Mouse (Mus musculus) neural tube, embryonic 15.5 days (tissue): Measurements from ENCODE around the gene Ikzf4. TPM values are rescaled to one million over a fixed set of nuclear protein-coding genes. Genes with fewer than 3 reads are reported as not detected.
"Not testable (repeated sequence)": the region's sequence is repeated elsewhere in the genome, so short reads cannot be mapped to it uniquely, and the experiment has no call there.

Source experiments
- ATAC-seq: fragments of 200-750 bp; cut with Nextera tagmentation; 2 replicates; pipeline ENCODE4 v1.8.0; 2017; ENCODE audit warnings: mild to moderate bottlenecking, moderate TSS enrichment, moderate library complexity; ENCODE audit not compliant: low FRiP score
- H3K27ac ChIP-seq: fragments of 300-500 bp; sonication (generic); replicated peaks from 2 replicates; pipeline ENCODE4 v1.5.1; 2015; ENCODE audit warnings: mild to moderate bottlenecking, inconsistent platforms
- H3K27me3 ChIP-seq: fragments of 300-500 bp; sonication (generic); replicated peaks from 2 replicates; pipeline ENCODE4 v1.6.1; 2015; ENCODE audit warnings: inconsistent platforms
- H3K36me3 ChIP-seq: fragments of 300-500 bp; sonication (generic); 2 replicates; pipeline ENCODE4 v1.6.1; 2015; ENCODE audit warnings: inconsistent platforms
- H3K4me1 ChIP-seq: fragments of 300-500 bp; sonication (generic); 2 replicates; pipeline ENCODE4 v1.6.1; 2015; ENCODE audit warnings: inconsistent platforms
- H3K4me2 ChIP-seq: fragments of 300-500 bp; sonication (generic); 2 replicates; pipeline ENCODE4 v1.6.1; 2015; ENCODE audit warnings: inconsistent platforms, mild to moderate bottlenecking, moderate library complexity
- H3K4me3 ChIP-seq: fragments of 300-500 bp; sonication (generic); replicated peaks from 2 replicates; pipeline ENCODE4 v1.5.1; 2015; ENCODE audit warnings: mild to moderate bottlenecking, inconsistent platforms
- H3K9ac ChIP-seq: fragments of 300-500 bp; sonication (generic); replicated peaks from 2 replicates; pipeline ENCODE4 v1.6.1; 2015; ENCODE audit warnings: mild to moderate bottlenecking, inconsistent platforms
- H3K9me3 ChIP-seq: fragments of 300-500 bp; sonication (generic); replicated peaks from 2 replicates; pipeline ENCODE4 v1.6.1; 2016; ENCODE audit warnings: inconsistent platforms
- WGBS: fragments of 180-500 bp; shearing (Covaris S2); methylation state at CpG from one replicate; pipeline ENCODE4 v1.1.7; 2015; ENCODE audit warnings: mixed read lengths; 5-methylcytosine and 5-hydroxymethylcytosine counted together
- polyA plus RNA-seq: library from polyadenylated mRNA; unstranded; fragments of >200 nt; fragmentation: Nextera tagmentation; extraction: Ambion mirVana; gene quantifications from 2 replicates; pipeline ENCODE4 v1.2.1, GENCODE M21; 2015

Gene Ikzf4
- polyA plus RNA-seq, 1 experiment from 2014 or later: 17.0 TPM

DNA sequence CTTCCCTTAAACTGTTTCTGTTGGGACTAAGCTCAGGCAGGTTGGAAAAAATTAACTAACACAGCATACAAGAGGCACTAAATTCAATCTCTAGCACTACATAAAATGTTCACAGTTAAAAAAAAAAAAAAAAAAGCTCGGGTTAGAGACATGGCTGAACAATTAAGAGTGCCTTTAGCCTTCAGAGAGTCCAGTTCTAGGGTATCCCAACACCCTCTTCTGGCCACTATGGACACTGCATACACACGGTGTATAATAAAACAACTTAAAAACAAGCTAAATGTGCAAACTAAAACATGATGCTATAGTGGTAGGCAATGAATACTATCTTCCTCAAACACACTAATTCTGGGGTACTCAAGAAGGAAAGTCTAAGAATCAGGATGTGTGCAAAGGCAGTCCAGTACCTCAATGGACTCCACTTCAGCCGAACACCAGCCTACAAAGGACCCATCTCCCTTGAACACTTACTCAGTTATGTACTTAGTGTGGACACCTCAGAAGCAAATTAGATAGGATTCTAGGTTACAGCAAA lies 23.7 kb downstream of the Ikzf4 start:
- Histone ChIP-seq H3K4me2 (no peak overlapping the region), H3K27me3 (no peaks in the 10 kb centered on the region), H3K27ac (no peak overlapping the region), H3K9me3 (no peaks in the 10 kb centered on the region), H3K9ac (no peak overlapping the region), H3K4me1 (peaks cover 11% of the 10 kb centered on the region), H3K36me3 (peaks cover 26% of the 10 kb centered on the region), H3K4me3 (no peak overlapping the region)
- WGBS: 78% methylated on average over 3 of the region's 3 CpGs
- ATAC-seq: no peak

DNA sequence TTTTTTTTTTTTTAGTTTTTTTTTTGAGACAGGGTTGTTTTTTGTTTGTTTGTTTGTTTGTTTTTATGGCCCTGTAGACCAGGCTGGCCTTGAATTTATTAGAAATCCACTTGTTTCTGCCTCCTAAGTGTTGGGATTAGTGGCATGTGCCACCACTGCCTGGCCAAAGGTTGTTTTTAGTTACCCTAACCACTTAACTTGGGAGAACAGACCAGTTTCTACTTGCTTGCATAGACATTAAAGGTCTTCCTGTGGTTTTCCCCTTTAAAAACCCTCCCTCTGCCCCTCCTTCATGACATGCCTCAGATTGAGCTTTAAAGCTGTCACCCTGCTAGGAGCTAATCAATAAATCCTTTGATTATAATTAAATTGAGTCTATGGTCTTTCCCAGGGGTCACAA lies 25.6 kb downstream of the Ikzf4 start:
- peaks cover 7% of the 10 kb centered on the region for H3K4me1 ChIP-seq
- H3K9ac ChIP-seq: no peak overlapping the region
- no peaks in the 10 kb centered on the region for H3K27me3 ChIP-seq
- no peaks in the 10 kb centered on the region for H3K9me3 ChIP-seq
- H3K4me2 ChIP-seq: no peak overlapping the region
- H3K27ac ChIP-seq: no peak overlapping the region
- no peak overlapping the region for H3K4me3 ChIP-seq
- peaks cover 26% of the 10 kb centered on the region for H3K36me3 ChIP-seq
- no peak for ATAC-seq

DNA sequence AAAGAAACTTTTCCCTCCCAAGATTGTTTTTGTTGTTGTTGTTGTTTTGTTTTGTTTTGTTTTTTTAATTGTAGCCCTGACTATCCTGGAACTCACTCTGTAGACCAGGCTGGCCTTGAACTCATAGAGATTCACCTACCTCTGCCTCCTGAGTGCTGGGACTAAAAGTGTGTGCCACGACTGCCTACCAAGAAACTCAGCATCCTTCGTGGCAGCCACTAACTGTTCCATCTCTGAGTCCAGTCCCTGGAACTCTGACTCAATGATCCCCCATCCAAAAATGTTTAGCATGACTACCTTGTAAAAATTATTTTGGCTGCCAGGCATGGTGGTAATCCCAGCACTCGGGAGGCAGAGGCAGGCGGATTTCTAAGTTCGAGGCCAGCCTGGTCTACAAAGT lies 26.6 kb downstream of the Ikzf4 start:
- not testable (repeated sequence) for H3K4me1 ChIP-seq, H3K4me3 ChIP-seq, H3K27me3 ChIP-seq, ATAC-seq, H3K4me2 ChIP-seq, H3K9me3 ChIP-seq, H3K27ac ChIP-seq, H3K9ac ChIP-seq
- H3K36me3 ChIP-seq: peaks cover 16% of the 10 kb centered on the region
- WGBS: 93% methylated on average over 5 of the region's 5 CpGs

GRCm38 (mm10) chr10:128618570-128618969 lies 27.2 kb downstream of the Ikzf4 start:
- H3K9me3 ChIP-seq: no peaks in the 10 kb centered on the region
- H3K27me3 ChIP-seq: no peaks in the 10 kb centered on the region
- no peak overlapping the region for H3K4me3 ChIP-seq
- no peak overlapping the region for H3K4me2 ChIP-seq
- H3K27ac ChIP-seq: no peak overlapping the region
- no peaks in the 10 kb centered on the region for H3K4me1 ChIP-seq
- ATAC-seq: no peak
- WGBS: 88% methylated on average over 1 of the region's 1 CpGs
- no peak overlapping the region for H3K9ac ChIP-seq
- H3K36me3 ChIP-seq: peaks cover 10% of the 10 kb centered on the region; the same call in 1 of the 2 replicates

GRCm38 (mm10) chr10:128615798-128616448 lies 29.9 kb downstream of the Ikzf4 start:
- H3K4me1 ChIP-seq, H3K27ac ChIP-seq, H3K9ac ChIP-seq, ATAC-seq, H3K36me3 ChIP-seq, H3K9me3 ChIP-seq, H3K4me2 ChIP-seq, H3K27me3 ChIP-seq, H3K4me3 ChIP-seq: not testable (repeated sequence)
- 88% methylated on average over 6 of the region's 7 CpGs for WGBS

GRCm38 (mm10) chr10:128614934-128615333 lies 30.9 kb downstream of the Ikzf4 start:
- H3K36me3 ChIP-seq: no peaks in the 10 kb centered on the region
- H3K4me1 ChIP-seq: peaks cover 3% of the 10 kb centered on the region; the same call in 1 of the 2 replicates
- H3K9me3 ChIP-seq: no peaks in the 10 kb centered on the region
- 62% methylated on average over 3 of the region's 3 CpGs for WGBS
- no peak for ATAC-seq
- no peak overlapping the region for H3K4me2 ChIP-seq
- no peaks in the 10 kb centered on the region for H3K27me3 ChIP-seq
- H3K27ac ChIP-seq: no peak overlapping the region
- no peak overlapping the region for H3K9ac ChIP-seq
- no peak overlapping the region for H3K4me3 ChIP-seq

- H3K9me3 ChIP-seq, H3K36me3 ChIP-seq, H3K4me1 ChIP-seq, ATAC-seq, H3K27me3 ChIP-seq, H3K9ac ChIP-seq, H3K4me3 ChIP-seq, H3K4me2 ChIP-seq, H3K27ac ChIP-seq: not testable (repeated sequence)
- WGBS: 75% methylated on average over 4 of the region's 4 CpGs
These were observed 32.0 kb downstream of the Ikzf4 start for GRCm38 (mm10) chr10:128613820-128614219.

- peak; percentile 31; the same call in 1 of the 2 replicates for ATAC-seq
- Histone ChIP-seq H3K4me2 (peak overlapping the region; percentile 42), H3K27me3 (no peaks in the 10 kb centered on the region), H3K9me3 (no peaks in the 10 kb centered on the region), H3K4me3 (no peak overlapping the region), H3K4me1 (peaks cover 3% of the 10 kb centered on the region; the same call in 1 of the 2 replicates), H3K27ac (no peak overlapping the region), H3K9ac (no peak overlapping the region), H3K36me3 (no peaks in the 10 kb centered on the region)
- 49% methylated on average over 6 of the region's 6 CpGs for WGBS
These were observed 32.7 kb downstream of the Ikzf4 start for GRCm38 (mm10) chr10:128613154-128613440.

DNA sequence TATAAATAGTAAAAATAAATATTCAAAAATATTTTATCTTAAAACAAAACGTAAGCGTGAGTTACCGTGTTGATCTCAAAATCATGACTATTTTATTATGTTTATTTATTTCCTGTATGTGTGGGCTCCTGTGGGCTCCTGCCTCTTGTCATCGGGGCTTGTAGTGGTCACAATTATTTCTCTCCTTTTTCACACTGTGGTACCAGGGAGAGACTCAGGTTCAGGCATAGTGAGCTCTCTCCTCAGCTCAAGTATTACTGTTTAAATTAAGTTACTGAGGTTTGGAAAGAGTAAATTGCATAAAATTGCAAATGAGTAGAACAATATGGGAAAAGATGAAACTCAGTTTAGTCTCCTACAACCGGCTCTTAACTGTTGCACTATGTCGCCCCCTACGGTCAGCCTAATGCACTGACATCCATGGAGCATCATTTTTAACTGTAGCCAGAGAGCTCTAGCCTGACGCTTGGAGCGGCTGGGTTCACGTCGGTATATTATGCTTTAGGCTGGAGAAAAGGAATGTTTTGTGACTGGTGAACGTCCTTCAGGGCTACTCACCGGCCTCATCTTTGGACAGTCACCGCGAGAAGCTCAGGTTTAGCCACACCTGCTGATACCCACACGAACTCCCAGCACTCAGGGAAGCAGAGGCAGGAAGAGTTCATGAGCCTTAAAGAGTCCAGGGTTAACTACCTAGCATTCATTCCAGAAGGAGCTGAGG lies 33.2 kb downstream of the Ikzf4 start:
- no peak overlapping the region for H3K4me3 ChIP-seq
- WGBS: 15% methylated on average over 16 of the region's 16 CpGs
- peaks cover 3% of the 10 kb centered on the region; the same call in 1 of the 2 replicates for H3K4me1 ChIP-seq
- H3K36me3 ChIP-seq: no peaks in the 10 kb centered on the region
- peak overlapping the region; percentile 42 for H3K4me2 ChIP-seq
- ATAC-seq: peak; percentile 72
- no peaks in the 10 kb centered on the region for H3K27me3 ChIP-seq
- H3K9me3 ChIP-seq: no peaks in the 10 kb centered on the region
- H3K27ac ChIP-seq: no peak overlapping the region
- H3K9ac ChIP-seq: 0 out of 2 replicates have a peak overlapping the region, but pooled peaks have one; percentile 32

GRCm38 (mm10) chr10:128606483-128606882 lies 39.3 kb downstream of the Ikzf4 start:
- Histone ChIP-seq H3K4me1 (no peaks in the 10 kb centered on the region), H3K36me3 (no peaks in the 10 kb centered on the region), H3K9me3 (no peaks in the 10 kb centered on the region), H3K9ac (no peak overlapping the region), H3K4me2 (no peak overlapping the region), H3K4me3 (no peak overlapping the region), H3K27ac (no peak overlapping the region), H3K27me3 (no peaks in the 10 kb centered on the region)
- 42% methylated on average over 2 of the region's 2 CpGs for WGBS
- no peak for ATAC-seq

DNA sequence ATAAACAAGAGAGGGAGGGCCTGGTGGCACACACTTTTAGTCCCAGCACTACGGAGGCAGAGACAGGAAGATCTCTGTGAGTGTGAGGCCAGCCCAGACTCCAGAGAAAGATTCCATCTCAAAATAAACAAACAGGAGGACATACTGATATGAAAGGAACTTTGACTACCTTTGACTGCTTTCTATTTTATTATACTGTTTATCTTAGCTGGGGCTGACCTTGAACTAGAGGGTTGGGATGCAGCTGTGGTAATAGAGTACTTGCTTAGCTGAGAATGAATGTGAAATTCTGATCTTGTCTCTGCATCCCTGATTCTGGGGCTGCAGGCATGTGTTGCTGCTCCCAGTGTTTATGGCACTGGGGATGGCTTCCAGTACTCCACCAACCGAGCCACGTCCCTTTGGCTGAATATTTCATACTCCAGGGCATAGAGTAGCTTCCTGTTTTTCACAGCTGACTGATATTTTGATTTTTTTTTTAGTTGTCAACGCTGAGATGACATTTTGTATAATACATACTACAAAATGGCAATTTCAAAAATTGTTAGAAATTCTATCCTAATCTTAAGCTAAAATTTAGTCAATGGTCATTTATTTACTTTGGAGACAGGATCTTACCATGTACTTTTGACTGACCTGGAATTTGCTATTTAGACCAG lies 43.2 kb downstream of the Ikzf4 start:
- Histone ChIP-seq H3K4me3 (no peak overlapping the region), H3K9me3 (no peaks in the 10 kb centered on the region), H3K4me2 (no peak overlapping the region), H3K27ac (no peak overlapping the region), H3K36me3 (no peaks in the 10 kb centered on the region), H3K9ac (no peak overlapping the region), H3K4me1 (no peaks in the 10 kb centered on the region), H3K27me3 (no peaks in the 10 kb centered on the region)
- 85% methylated on average over 4 of the region's 4 CpGs for WGBS
- no peak for ATAC-seq

- Histone ChIP-seq H3K27me3 (no peaks in the 10 kb centered on the region), H3K27ac (no peak overlapping the region)
- 86% methylated on average over 1 of the region's 1 CpGs for WGBS
These were observed 44.3 kb downstream of the Ikzf4 start for GRCm38 (mm10) chr10:128601499-128601898.

More at GRCm38 (mm10) chr10:128601499-128601898, 44.3 kb downstream of the Ikzf4 start:
- no peak for ATAC-seq
- no peak overlapping the region for H3K4me3 ChIP-seq
- H3K4me1 ChIP-seq: no peaks in the 10 kb centered on the region
- H3K36me3 ChIP-seq: no peaks in the 10 kb centered on the region
- H3K9ac ChIP-seq: no peak overlapping the region
- H3K9me3 ChIP-seq: no peaks in the 10 kb centered on the region
- no peak overlapping the region for H3K4me2 ChIP-seq
